Mouse (Mus musculus): Measurements from ENCODE around the gene Cdc37.

Gene Cdc37

GRCm38 (mm10) chr9:21135329-21135890 lies 14.4 kb downstream of the Cdc37 start:
- no peak for DNase-seq

GRCm38 (mm10) chr9:21134595-21135328 lies 15.0 kb downstream of the Cdc37 start:
- DNase-seq: peak; percentile 36 to 62

GRCm38 (mm10) chr9:21133064-21133707 lies 16.6 kb downstream of the Cdc37 start:
- no peak for DNase-seq

- DNase-seq: peak in 1 of 2 experiments; percentile 43
Measured at GRCm38 (mm10) chr9:21132102-21132775, 17.5 kb downstream of the Cdc37 start.

- DNase-seq: peak; percentile 95 to 97
Measured at GRCm38 (mm10) chr9:21131059-21131956, 18.5 kb downstream of the Cdc37 start, which contains the start of gene Tyk2. TSS of gene Tyk2 (minus strand) at chr9:21131243.

GRCm38 (mm10) chr9:21126259-21126627 lies 23.5 kb downstream of the Cdc37 start:
- DNase-seq: no peak

- no peak for DNase-seq
Measured at GRCm38 (mm10) chr9:21125502-21126258, 24.1 kb downstream of the Cdc37 start.

DNA sequence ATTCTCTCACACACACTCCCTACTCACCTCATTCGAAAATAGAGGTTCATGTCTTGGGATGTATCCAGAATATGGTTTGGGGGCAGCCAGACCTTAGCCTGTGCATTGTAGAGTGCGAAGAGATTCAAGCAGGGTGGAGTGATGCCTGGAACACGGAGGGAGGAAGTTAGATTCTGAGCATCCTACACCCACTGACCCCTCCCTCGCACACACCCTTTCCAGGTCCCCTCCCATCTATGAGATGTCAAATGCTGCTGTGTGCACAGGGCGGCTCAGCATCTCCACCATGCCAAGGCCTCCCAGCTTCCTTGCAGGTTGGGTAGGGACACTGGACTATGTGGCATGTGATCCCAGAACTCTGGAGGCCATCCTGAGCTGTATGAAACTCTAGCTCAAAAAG lies 24.9 kb downstream of the Cdc37 start:
- DNase-seq: no peak

DNA sequence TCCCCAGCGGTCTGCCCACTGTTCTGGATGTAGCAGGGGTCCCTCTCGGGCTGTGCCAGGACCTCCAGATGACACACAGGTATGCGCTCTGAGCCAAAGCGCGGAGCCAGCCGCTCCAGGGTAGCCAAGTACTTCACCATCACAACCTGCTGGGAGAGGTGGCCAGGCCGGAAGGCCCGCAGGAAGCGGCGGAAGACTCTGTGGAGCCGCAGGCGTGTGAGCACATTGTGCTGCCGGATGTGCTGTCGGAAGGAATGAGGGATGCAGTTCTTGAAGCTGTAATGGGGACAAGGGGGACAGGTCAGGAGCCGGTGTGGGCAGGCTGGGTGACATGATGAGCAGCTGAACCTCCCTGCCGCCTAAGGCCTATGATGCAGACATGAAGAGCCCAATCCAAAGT lies 28.3 kb downstream of the Cdc37 start:
- peak in 1 of 2 experiments; percentile 22 for DNase-seq

DNA sequence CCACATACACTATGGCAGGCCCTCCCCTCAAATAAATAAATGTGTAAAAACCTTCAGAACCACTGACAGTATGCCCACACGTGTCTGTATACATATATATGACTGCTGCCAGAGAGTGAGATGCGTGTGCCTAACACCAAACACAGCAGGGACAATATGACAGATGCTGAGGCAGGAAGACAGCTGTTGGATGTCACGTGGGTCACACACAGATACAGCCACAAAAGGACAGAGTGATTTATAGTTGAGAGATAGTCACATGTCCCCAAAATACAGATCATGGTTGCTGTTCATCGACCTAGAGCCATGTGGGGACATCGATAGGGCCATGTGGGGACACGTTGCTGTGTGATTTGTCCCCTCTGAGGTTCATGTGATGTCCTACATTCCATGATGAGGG lies 32.7 kb downstream of the Cdc37 start:
- DNase-seq: no peak

DNA sequence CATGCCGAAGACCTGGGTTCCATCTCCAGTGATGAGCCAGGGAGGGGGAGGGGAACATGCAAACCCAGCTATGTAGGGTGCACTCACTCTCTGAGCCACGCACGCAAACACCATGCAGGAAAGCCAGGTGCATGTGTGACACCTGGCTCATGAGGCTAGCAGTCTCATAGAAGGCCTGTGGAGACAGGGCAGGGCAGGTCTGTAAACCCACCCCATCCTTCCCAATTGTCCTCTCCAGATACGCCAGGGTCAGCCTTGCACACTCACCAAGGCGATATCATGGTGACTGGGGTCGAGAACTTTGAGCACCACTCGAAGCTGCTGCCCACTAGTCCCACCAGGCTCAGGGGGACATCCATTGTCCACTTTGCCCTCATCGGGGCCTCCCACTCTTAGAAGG lies 34.7 kb downstream of the Cdc37 start:
- no peak for DNase-seq

GRCm38 (mm10) chr9:21114190-21114589 lies 35.6 kb downstream of the Cdc37 start:
- no peak for DNase-seq

- DNase-seq: no peak
Measured at GRCm38 (mm10) chr9:21113751-21114150, 36.0 kb downstream of the Cdc37 start.

DNA sequence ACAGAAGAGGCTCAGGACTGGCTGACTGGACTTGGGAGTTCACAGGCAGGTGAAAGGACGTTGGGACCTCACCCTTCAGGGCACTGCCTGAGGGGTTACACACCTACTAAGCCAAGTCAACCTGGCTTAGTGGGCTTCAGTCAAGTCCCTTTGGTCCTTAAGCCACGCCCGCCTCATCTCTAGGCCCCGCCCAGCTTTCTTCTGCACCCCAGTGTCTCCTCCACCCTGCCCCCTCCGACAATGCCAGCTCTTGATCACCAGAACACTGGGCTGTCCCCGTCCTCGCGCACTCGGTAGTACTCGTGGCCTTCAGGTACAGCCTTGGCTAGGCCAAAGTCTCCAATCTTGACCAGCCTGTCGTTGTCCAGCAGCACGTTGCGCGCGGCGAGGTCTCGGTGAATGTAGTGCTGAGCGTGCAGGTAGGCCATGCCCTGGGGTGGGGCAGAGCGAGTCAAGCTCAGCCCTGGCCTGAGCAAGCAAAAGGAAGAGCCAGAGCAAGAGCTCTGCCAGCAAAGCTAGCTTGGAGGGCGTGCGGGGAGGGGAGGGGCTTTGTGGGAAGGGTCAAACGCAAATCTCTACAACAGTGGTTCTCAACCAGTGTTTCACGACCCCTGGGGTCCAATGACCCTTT lies 42.1 kb downstream of the Cdc37 start:
- no peak for DNase-seq

GRCm38 (mm10) chr9:21105760-21106564 lies 43.8 kb downstream of the Cdc37 start:
- no peak for DNase-seq

- DNase-seq: no peak
Measured at GRCm38 (mm10) chr9:21104814-21105213, 45.0 kb downstream of the Cdc37 start.

GRCm38 (mm10) chr9:21102076-21102475 lies 47.7 kb downstream of the Cdc37 start:
- DNase-seq: no peak

- no peak for DNase-seq
Measured at GRCm38 (mm10) chr9:21100447-21101161, 49.2 kb downstream of the Cdc37 start.

GRCm38 (mm10) chr9:21097793-21098192 lies 52.0 kb downstream of the Cdc37 start:
- no peak for DNase-seq

- no peak for DNase-seq
Measured at GRCm38 (mm10) chr9:21095958-21096357, 53.8 kb downstream of the Cdc37 start.
